Mouse (Mus musculus): ENCODE data around the gene Krt1. TPM values are rescaled to one million over a fixed set of nuclear protein-coding genes. Genes with fewer than 3 reads are reported as not detected.
A peak's percentile ranks its signal among the peaks of the same experiment; 100 is the strongest.

Krt1 gene
- polyA plus RNA-seq, 1 experiment from 2014 or later, result 0.76 TPM

DNA sequence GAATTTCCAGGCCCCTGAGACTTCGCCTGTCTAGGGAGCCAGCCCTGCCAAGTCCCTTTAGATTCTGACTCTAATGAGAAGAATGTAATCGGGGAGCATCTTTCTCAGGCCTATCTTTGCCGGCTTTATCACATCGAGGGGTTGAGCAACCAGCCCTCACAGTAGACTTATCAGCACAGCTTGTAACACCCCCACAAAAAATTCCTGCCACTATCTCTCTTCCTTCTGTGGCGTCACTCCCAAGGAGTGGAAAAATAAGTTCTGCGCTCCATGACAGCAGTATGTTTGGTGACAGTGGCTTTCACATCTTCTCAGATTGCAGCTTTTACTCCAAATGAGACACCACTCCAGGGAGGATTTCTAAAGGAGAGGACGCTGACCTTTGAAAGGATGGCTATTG is 16.2 kb upstream of the Krt1 start:
- ATAC-seq (ENCODE audit: insufficient read depth), result no peak
- WGBS, result 71% methylated on average over 7 of the region's 7 CpGs
- Histone ChIP-seq H3K9me3 (ENCODE audit: low read depth, low read length) (no peaks in the 10 kb centered on the region), H3K4me1 (ENCODE audit: insufficient read depth) (no peaks in the 10 kb centered on the region), H3K27me3 (ENCODE audit: insufficient read depth, low read length) (peaks cover under 1% of the 10 kb centered on the region; the same call in 1 of the 2 replicates), H3K36me3 (ENCODE audit: insufficient read depth) (no peaks in the 10 kb centered on the region), H3K4me2 (no peak overlapping the region), H3K27ac (ENCODE audit: low read depth) (no peak overlapping the region), H3K4me3 (ENCODE audit: low read depth, low read length) (no peak overlapping the region), H3K9ac (no peak overlapping the region)
- no peak for TF ChIP-seq CTCF (IDR thresholded peaks at IDR 0.05; ENCODE audit: low read depth)
- DNase-seq, result no peak

- WGBS, result 54% methylated on average over 13 of the region's 13 CpGs
- DNase-seq, result peak; percentile 16
- Histone ChIP-seq H3K4me3 (ENCODE audit: low read depth, low read length) (peak overlapping the region; percentile 34; the same call in 1 of the 2 replicates), H3K36me3 (ENCODE audit: insufficient read depth) (no peaks in the 10 kb centered on the region), H3K27ac (ENCODE audit: low read depth) (no peak overlapping the region), H3K4me2 (peak overlapping the region; percentile 73), H3K9me3 (ENCODE audit: low read depth, low read length) (no peaks in the 10 kb centered on the region), H3K4me1 (ENCODE audit: insufficient read depth) (no peaks in the 10 kb centered on the region; the same call in 1 of the 2 replicates), H3K9ac (no peak overlapping the region; the same call in 1 of the 2 replicates), H3K27me3 (ENCODE audit: insufficient read depth, low read length) (peaks cover 32% of the 10 kb centered on the region)
- ATAC-seq (ENCODE audit: insufficient read depth), result no peak
- peak; percentile 28 for TF ChIP-seq CTCF (IDR thresholded peaks at IDR 0.05; ENCODE audit: low read depth)
Observed at GRCm38 (mm10) chr15:101860421-101861130, 10.0 kb upstream of the Krt1 start.

GRCm38 (mm10) chr15:101859735-101860170 is 9.2 kb upstream of the Krt1 start:
- under 1% methylated on average over 33 of the region's 33 CpGs for WGBS
- ATAC-seq (ENCODE audit: insufficient read depth), result peak; percentile 49; the same call in 1 of the 2 replicates
- Histone ChIP-seq H3K4me1 (ENCODE audit: insufficient read depth) (no peaks in the 10 kb centered on the region; the same call in 1 of the 2 replicates), H3K4me3 (ENCODE audit: low read depth, low read length) (peak overlapping the region; percentile 34), H3K9ac (peak overlapping the region; percentile 38), H3K36me3 (ENCODE audit: insufficient read depth) (no peaks in the 10 kb centered on the region), H3K9me3 (ENCODE audit: low read depth, low read length) (no peaks in the 10 kb centered on the region), H3K4me2 (peak overlapping the region; percentile 73), H3K27me3 (ENCODE audit: insufficient read depth, low read length) (peaks cover 32% of the 10 kb centered on the region), H3K27ac (ENCODE audit: low read depth) (no peak overlapping the region)
- no peak for TF ChIP-seq CTCF (IDR thresholded peaks at IDR 0.05; ENCODE audit: low read depth)
- peak; percentile 66 for DNase-seq

- H3K27me3 ChIP-seq (ENCODE audit: insufficient read depth, low read length), result peaks cover 32% of the 10 kb centered on the region
- peak overlapping the region; percentile 73 for H3K4me2 ChIP-seq
- ATAC-seq (ENCODE audit: insufficient read depth), result no peak
- H3K27ac ChIP-seq (ENCODE audit: low read depth), result no peak overlapping the region
- H3K9me3 ChIP-seq (ENCODE audit: low read depth, low read length), result no peaks in the 10 kb centered on the region
- no peak for TF ChIP-seq CTCF (IDR thresholded peaks at IDR 0.05; ENCODE audit: low read depth)
- 0 out of 2 replicates have a peak overlapping the region, but pooled peaks have one; percentile 34 for H3K4me3 ChIP-seq (ENCODE audit: low read depth, low read length)
- WGBS, result 5% methylated on average over 11 of the region's 11 CpGs
- peak; percentile 21 for DNase-seq
- no peaks in the 10 kb centered on the region for H3K36me3 ChIP-seq (ENCODE audit: insufficient read depth)
- H3K9ac ChIP-seq, result no peak overlapping the region
- no peaks in the 10 kb centered on the region; the same call in 1 of the 2 replicates for H3K4me1 ChIP-seq (ENCODE audit: insufficient read depth)
Observed at GRCm38 (mm10) chr15:101858673-101859425, 8.3 kb upstream of the Krt1 start.

DNA sequence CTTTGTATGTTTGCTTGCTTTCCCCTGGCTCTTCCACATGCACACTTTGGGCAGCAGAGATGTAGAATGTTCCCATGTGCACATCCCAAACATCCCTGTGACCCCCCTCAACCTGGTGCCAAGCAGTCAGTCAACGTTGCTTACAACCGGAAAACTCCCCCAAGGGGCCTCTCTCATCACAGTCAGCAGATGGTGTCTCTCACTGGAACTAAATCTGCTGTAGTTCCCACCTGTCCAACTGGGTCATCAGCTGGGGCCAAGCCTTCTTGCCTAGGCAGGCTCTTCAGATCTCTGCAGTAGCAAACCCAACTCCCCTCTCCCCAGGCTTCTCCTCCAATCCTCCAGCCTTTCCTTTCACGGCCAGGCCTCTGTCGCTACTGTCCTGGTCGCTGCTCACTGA is 6.1 kb upstream of the Krt1 start:
- WGBS, result 45% methylated on average over 5 of the region's 5 CpGs
- Histone ChIP-seq H3K27ac (ENCODE audit: low read depth) (no peak overlapping the region), H3K4me3 (ENCODE audit: low read depth, low read length) (no peak overlapping the region), H3K4me1 (ENCODE audit: insufficient read depth) (no peaks in the 10 kb centered on the region; the same call in 1 of the 2 replicates), H3K9ac (no peak overlapping the region), H3K27me3 (ENCODE audit: insufficient read depth, low read length) (peaks cover 36% of the 10 kb centered on the region), H3K36me3 (ENCODE audit: insufficient read depth) (no peaks in the 10 kb centered on the region), H3K4me2 (no peak overlapping the region), H3K9me3 (ENCODE audit: low read depth, low read length) (no peaks in the 10 kb centered on the region)
- ATAC-seq (ENCODE audit: insufficient read depth), result no peak
- DNase-seq, result no peak
- TF ChIP-seq CTCF (IDR thresholded peaks at IDR 0.05; ENCODE audit: low read depth), result no peak

- Histone ChIP-seq H3K4me3 (ENCODE audit: low read depth, low read length) (no peak overlapping the region), H3K27ac (ENCODE audit: low read depth) (no peak overlapping the region), H3K9me3 (ENCODE audit: low read depth, low read length) (no peaks in the 10 kb centered on the region), H3K4me1 (ENCODE audit: insufficient read depth) (no peaks in the 10 kb centered on the region; the same call in 1 of the 2 replicates), H3K36me3 (ENCODE audit: insufficient read depth) (no peaks in the 10 kb centered on the region), H3K4me2 (no peak overlapping the region), H3K27me3 (ENCODE audit: insufficient read depth, low read length) (peaks cover 26% of the 10 kb centered on the region), H3K9ac (no peak overlapping the region)
- 54% methylated on average over 3 of the region's 3 CpGs for WGBS
- DNase-seq (no peak), ATAC-seq (ENCODE audit: insufficient read depth) (no peak)
- TF ChIP-seq CTCF (IDR thresholded peaks at IDR 0.05; ENCODE audit: low read depth), result no peak
Observed at GRCm38 (mm10) chr15:101855732-101856131, 5.1 kb upstream of the Krt1 start.

GRCm38 (mm10) chr15:101854294-101854693 is 3.7 kb upstream of the Krt1 start:
- no peak for TF ChIP-seq CTCF (IDR thresholded peaks at IDR 0.05; ENCODE audit: low read depth)
- peaks cover 12% of the 10 kb centered on the region; the same call in 1 of the 2 replicates for H3K27me3 ChIP-seq (ENCODE audit: insufficient read depth, low read length)
- 11% methylated on average over 5 of the region's 5 CpGs for WGBS
- no peaks in the 10 kb centered on the region for H3K9me3 ChIP-seq (ENCODE audit: low read depth, low read length)
- H3K9ac ChIP-seq, result no peak overlapping the region
- ATAC-seq (ENCODE audit: insufficient read depth) (no peak), DNase-seq (no peak)
- H3K36me3 ChIP-seq (ENCODE audit: insufficient read depth), result no peaks in the 10 kb centered on the region
- no peaks in the 10 kb centered on the region; the same call in 1 of the 2 replicates for H3K4me1 ChIP-seq (ENCODE audit: insufficient read depth)
- no peak overlapping the region for H3K4me3 ChIP-seq (ENCODE audit: low read depth, low read length)
- H3K4me2 ChIP-seq, result no peak overlapping the region
- H3K27ac ChIP-seq (ENCODE audit: low read depth), result no peak overlapping the region
